Mouse (Mus musculus) intestine, postnatal 0 days (tissue): ENCODE results near the gene Eloa. TPM values are rescaled to one million over a fixed set of nuclear protein-coding genes. Genes with fewer than 3 reads are reported as not detected.

Source experiments
- ATAC-seq: fragments of 200-750 bp; cut with Nextera tagmentation; 2 replicates; pipeline ENCODE4 v1.8.0; 2017; ENCODE audit warnings: mild to moderate bottlenecking, moderate TSS enrichment, moderate library complexity
- H3K27ac ChIP-seq: fragments of 300-500 bp; sonication (generic); 2 replicates; pipeline ENCODE4 v1.5.1; 2014; ENCODE audit warnings: mild to moderate bottlenecking, low read depth, low read length, moderate library complexity
- H3K27me3 ChIP-seq: fragments of 300-500 bp; sonication (generic); replicated peaks from 2 replicates; pipeline ENCODE4 v1.6.1; 2014; ENCODE audit warnings: low read length, mixed read lengths; ENCODE audit not compliant: control insufficient read depth, insufficient read depth
- H3K36me3 ChIP-seq: fragments of 300-500 bp; sonication (generic); 2 replicates; pipeline ENCODE4 v1.6.1; 2014; ENCODE audit warnings: mild to moderate bottlenecking, moderate library complexity; ENCODE audit not compliant: control insufficient read depth, insufficient read depth
- H3K4me1 ChIP-seq: fragments of 300-500 bp; sonication (generic); replicated peaks from 2 replicates; pipeline ENCODE4 v1.6.1; 2014; ENCODE audit warnings: antibody characterized with exemption, low read length, mixed read lengths; ENCODE audit not compliant: control insufficient read depth, insufficient read depth
- H3K4me2 ChIP-seq: fragments of 300-500 bp; sonication (generic); replicated peaks from 2 replicates; pipeline ENCODE4 v1.6.1; 2014; ENCODE audit warnings: low read depth, mild to moderate bottlenecking, moderate library complexity
- H3K4me3 ChIP-seq: fragments of 300-500 bp; sonication (generic); 2 replicates; pipeline ENCODE4 v1.5.1; 2014; ENCODE audit warnings: low read depth, low read length
- H3K9ac ChIP-seq: fragments of 300-500 bp; sonication (generic); 2 replicates; pipeline ENCODE4 v1.6.1; 2014; ENCODE audit warnings: mild to moderate bottlenecking, low read depth, low read length
- H3K9me3 ChIP-seq: fragments of 300-500 bp; sonication (generic); 2 replicates; pipeline ENCODE4 v1.6.1; 2016; ENCODE audit warnings: mixed run types; ENCODE audit not compliant: control insufficient read depth
- CTCF ChIP-seq: sonication (generic); IDR thresholded peaks from 2 replicates; pipeline ENCODE4 v1.5.1; 2016; ENCODE audit warnings: low read depth, mild to moderate bottlenecking, control low read depth, antibody characterized with exemption, moderate library complexity
- WGBS: fragments of 180-500 bp; shearing (Covaris S2); extraction: QIAGEN DNeasy Blood & Tissue Kit; methylation state at CpG from one replicate; pipeline ENCODE4 v1.1.7; 2014; 5-methylcytosine and 5-hydroxymethylcytosine counted together
- polyA plus RNA-seq: library from polyadenylated mRNA; unstranded; fragments of >200 nt; fragmentation: Nextera tagmentation; extraction: Ambion mirVana; gene quantifications from 2 replicates; pipeline ENCODE4 v1.2.1, GENCODE M21; 2015

The Eloa gene
- polyA plus RNA-seq, 1 experiment from 2014 or later, result 17.1 TPM

- H3K36me3 ChIP-seq, result peaks cover 92% of the 10 kb centered on the region
- no peak overlapping the region for H3K4me3 ChIP-seq
- TF ChIP-seq CTCF, result no peak
- H3K4me1 ChIP-seq, result no peaks in the 10 kb centered on the region
- H3K9me3 ChIP-seq, result no peaks in the 10 kb centered on the region
- no peak overlapping the region for H3K27ac ChIP-seq
- no peak overlapping the region for H3K4me2 ChIP-seq
- no peak for ATAC-seq
- no peaks in the 10 kb centered on the region for H3K27me3 ChIP-seq
- no peak overlapping the region for H3K9ac ChIP-seq
- WGBS, result 92% methylated on average over 3 of the region's 3 CpGs
Observed at GRCm38 (mm10) chr4:136006821-136007220, 14.7 kb downstream of the Eloa start.

- ATAC-seq, result no peak
- TF ChIP-seq CTCF, result no peak
- H3K4me3 ChIP-seq, result no peak overlapping the region
- H3K9ac ChIP-seq, result no peak overlapping the region
- H3K27me3 ChIP-seq, result no peaks in the 10 kb centered on the region
- no peaks in the 10 kb centered on the region for H3K9me3 ChIP-seq
- H3K36me3 ChIP-seq, result peaks cover 75% of the 10 kb centered on the region
- no peaks in the 10 kb centered on the region for H3K4me1 ChIP-seq
- WGBS, result 87% methylated on average over 2 of the region's 2 CpGs
- H3K27ac ChIP-seq, result no peak overlapping the region
- H3K4me2 ChIP-seq, result no peak overlapping the region
Observed at GRCm38 (mm10) chr4:136004921-136005320, 16.6 kb downstream of the Eloa start.

GRCm38 (mm10) chr4:136004107-136004675 is 17.4 kb downstream of the Eloa start:
- Histone ChIP-seq H3K9ac (no peak overlapping the region), H3K4me2 (no peak overlapping the region), H3K27me3 (no peaks in the 10 kb centered on the region), H3K9me3 (no peaks in the 10 kb centered on the region), H3K27ac (no peak overlapping the region), H3K36me3 (peaks cover 68% of the 10 kb centered on the region), H3K4me3 (no peak overlapping the region), H3K4me1 (no peaks in the 10 kb centered on the region)
- ATAC-seq, result no peak
- WGBS, result 88% methylated on average over 5 of the region's 5 CpGs
- TF ChIP-seq CTCF, result no peak

- H3K36me3 ChIP-seq, result no peaks in the 10 kb centered on the region
- WGBS, result 72% methylated on average over 4 of the region's 4 CpGs
- no peak overlapping the region for H3K9ac ChIP-seq
- no peaks in the 10 kb centered on the region for H3K4me1 ChIP-seq
- H3K4me2 ChIP-seq, result no peak overlapping the region
- H3K27ac ChIP-seq, result no peak overlapping the region
- TF ChIP-seq CTCF, result no peak
- no peak for ATAC-seq
- no peaks in the 10 kb centered on the region for H3K9me3 ChIP-seq
- H3K4me3 ChIP-seq, result no peak overlapping the region
- no peaks in the 10 kb centered on the region for H3K27me3 ChIP-seq
Observed at GRCm38 (mm10) chr4:135995118-135995517, 26.4 kb downstream of the Eloa start.

GRCm38 (mm10) chr4:135993941-135994340 is 27.6 kb downstream of the Eloa start:
- H3K36me3 ChIP-seq, result no peaks in the 10 kb centered on the region
- over 99% methylated on average over 6 of the region's 6 CpGs for WGBS
- no peak overlapping the region for H3K4me3 ChIP-seq
- ATAC-seq, result no peak
- H3K27me3 ChIP-seq, result no peaks in the 10 kb centered on the region
- no peak overlapping the region for H3K9ac ChIP-seq
- no peaks in the 10 kb centered on the region for H3K9me3 ChIP-seq
- no peak for TF ChIP-seq CTCF
- H3K4me1 ChIP-seq, result no peaks in the 10 kb centered on the region
- no peak overlapping the region for H3K27ac ChIP-seq
- no peak overlapping the region for H3K4me2 ChIP-seq

- H3K27me3 ChIP-seq, result no peaks in the 10 kb centered on the region
- H3K4me2 ChIP-seq, result peak overlapping the region; percentile 94
- peak overlapping the region; percentile 89 for H3K4me3 ChIP-seq
- 71% methylated on average over 9 of the region's 9 CpGs for WGBS
- ATAC-seq, result no peak
- TF ChIP-seq CTCF, result no peak
- peak overlapping the region; percentile 85; the same call in 1 of the 2 replicates for H3K9ac ChIP-seq
- no peaks in the 10 kb centered on the region for H3K9me3 ChIP-seq
- H3K27ac ChIP-seq, result no peak overlapping the region
- H3K36me3 ChIP-seq, result peaks cover 12% of the 10 kb centered on the region; the same call in 1 of the 2 replicates
- H3K4me1 ChIP-seq, result 0 out of 2 replicates have a peak, but pooled peaks cover 8% of the 10 kb centered on the region
Observed at GRCm38 (mm10) chr4:135987714-135988113, 33.8 kb downstream of the Eloa start.
